Mouse (Mus musculus): Measurements from ENCODE around the gene Ntrk3. TPM values are rescaled to one million over a fixed set of nuclear protein-coding genes. Genes with fewer than 3 reads are reported as not detected.
A peak's percentile ranks its signal among the peaks of the same experiment; 100 is the strongest.

The Ntrk3 gene
- polyA plus RNA-seq, 1 experiment = 75.7 TPM

DNA sequence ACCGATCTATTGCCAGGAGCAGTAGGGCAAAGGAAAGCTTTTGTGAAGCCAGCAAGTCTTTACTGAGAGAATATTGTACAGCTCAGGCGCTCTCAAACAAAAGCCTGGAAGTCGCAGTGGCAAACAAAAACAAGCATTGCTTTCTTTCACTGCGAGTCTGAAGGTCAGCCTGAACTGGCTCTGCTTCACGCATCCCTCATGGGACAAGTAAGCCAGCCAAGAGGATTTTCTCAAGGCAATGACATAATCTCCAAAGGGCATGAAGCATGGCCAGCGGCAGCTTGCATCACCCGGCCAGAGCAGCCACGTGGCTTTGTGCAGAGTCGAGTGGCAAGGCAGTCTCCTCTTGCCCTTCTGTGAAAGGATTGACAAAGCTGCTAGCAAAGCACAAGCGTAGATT, 79.8 kb downstream of the Ntrk3 start:
- no peak overlapping the region for H3K4me3 ChIP-seq (ENCODE audit: insufficient read depth, low read length)
- TF ChIP-seq CTCF (IDR thresholded peaks at IDR 0.05; ENCODE audit: extremely low read depth, insufficient read depth, low read length) = no peak
- no peak for TF ChIP-seq POLR2A (IDR thresholded peaks at IDR 0.05; ENCODE audit: extremely low read depth, insufficient read depth, low read length)
- peaks cover 1% of the 10 kb centered on the region; the same call in 1 of the 2 replicates for H3K4me1 ChIP-seq (ENCODE audit: control insufficient read depth, insufficient read depth, low read length)
- no peak overlapping the region for H3K27ac ChIP-seq (ENCODE audit: insufficient read depth, low read length)

DNA sequence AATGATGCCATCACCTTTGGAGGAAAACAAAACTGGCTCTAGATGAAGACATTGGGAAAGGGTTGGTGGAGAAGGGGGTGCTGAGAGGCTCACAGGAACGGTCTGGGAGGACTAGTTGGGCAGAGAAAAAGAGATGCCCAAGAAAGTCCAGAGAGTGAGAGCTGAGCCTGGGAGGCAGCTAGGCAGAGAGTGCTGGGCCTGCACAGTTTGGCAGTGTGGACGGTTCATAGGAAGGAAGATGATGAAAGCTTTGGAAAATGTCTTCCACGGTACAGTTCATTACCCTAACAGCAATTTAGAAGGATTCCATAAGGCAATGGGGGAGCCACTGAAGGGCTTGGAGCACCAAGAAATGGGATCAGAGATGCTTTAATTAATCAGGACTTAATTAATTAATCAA, 81.6 kb downstream of the Ntrk3 start:
- no peak overlapping the region for H3K4me3 ChIP-seq (ENCODE audit: insufficient read depth, low read length)
- no peak overlapping the region for H3K27ac ChIP-seq (ENCODE audit: insufficient read depth, low read length)
- TF ChIP-seq POLR2A (IDR thresholded peaks at IDR 0.05; ENCODE audit: extremely low read depth, insufficient read depth, low read length) = no peak
- no peak for TF ChIP-seq CTCF (IDR thresholded peaks at IDR 0.05; ENCODE audit: extremely low read depth, insufficient read depth, low read length)
- peaks cover 1% of the 10 kb centered on the region; the same call in 1 of the 2 replicates for H3K4me1 ChIP-seq (ENCODE audit: control insufficient read depth, insufficient read depth, low read length)

DNA sequence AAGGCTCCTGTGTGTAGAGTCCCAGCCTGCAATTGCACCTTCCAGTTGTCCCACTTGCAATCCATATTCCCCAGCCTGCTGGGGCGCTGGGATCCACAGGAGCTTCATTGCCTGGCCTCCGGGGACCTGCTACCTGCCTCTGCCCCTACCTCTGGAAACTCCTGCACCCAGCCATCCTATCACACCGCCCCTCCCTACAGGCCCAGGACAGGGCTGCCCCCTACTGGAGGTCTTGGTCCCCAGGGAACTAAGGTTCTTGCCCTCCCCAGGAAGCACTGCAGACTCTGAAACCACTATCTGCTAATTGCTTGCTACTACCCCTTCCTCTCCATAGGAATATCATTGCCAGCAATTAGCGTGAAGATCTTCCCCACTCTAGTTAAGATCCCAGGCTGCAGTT, 84.1 kb downstream of the Ntrk3 start:
- Histone ChIP-seq H3K4me1 (ENCODE audit: control insufficient read depth, insufficient read depth, low read length) (no peaks in the 10 kb centered on the region), H3K4me3 (ENCODE audit: insufficient read depth, low read length) (no peak overlapping the region), H3K27ac (ENCODE audit: insufficient read depth, low read length) (no peak overlapping the region)
- TF ChIP-seq CTCF (IDR thresholded peaks at IDR 0.05; ENCODE audit: extremely low read depth, insufficient read depth, low read length) = no peak
- TF ChIP-seq POLR2A (IDR thresholded peaks at IDR 0.05; ENCODE audit: extremely low read depth, insufficient read depth, low read length) = no peak

DNA sequence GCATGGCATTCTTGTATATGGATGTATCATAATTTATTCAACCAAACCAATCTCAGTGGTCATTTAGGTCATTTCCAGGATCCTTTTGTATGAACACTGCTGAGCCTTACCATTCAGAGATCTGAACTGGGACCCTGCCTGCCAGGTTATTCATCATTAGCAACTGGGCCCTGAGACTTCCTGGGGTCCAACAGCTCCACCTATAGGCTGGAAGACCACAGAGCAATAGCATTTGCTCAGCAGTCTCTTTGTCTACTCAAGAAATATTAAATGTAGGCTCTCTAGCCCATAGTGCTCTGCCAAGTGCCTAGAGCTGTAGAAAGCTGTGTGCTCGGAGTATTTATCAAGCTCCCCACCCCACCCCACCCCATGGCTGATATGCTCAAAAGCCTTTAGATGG, 85.5 kb downstream of the Ntrk3 start:
- Histone ChIP-seq H3K4me1 (ENCODE audit: control insufficient read depth, insufficient read depth, low read length) (no peaks in the 10 kb centered on the region), H3K27ac (ENCODE audit: insufficient read depth, low read length) (no peak overlapping the region), H3K4me3 (ENCODE audit: insufficient read depth, low read length) (no peak overlapping the region)
- TF ChIP-seq CTCF (IDR thresholded peaks at IDR 0.05; ENCODE audit: extremely low read depth, insufficient read depth, low read length) (no peak), POLR2A (IDR thresholded peaks at IDR 0.05; ENCODE audit: extremely low read depth, insufficient read depth, low read length) (no peak)

DNA sequence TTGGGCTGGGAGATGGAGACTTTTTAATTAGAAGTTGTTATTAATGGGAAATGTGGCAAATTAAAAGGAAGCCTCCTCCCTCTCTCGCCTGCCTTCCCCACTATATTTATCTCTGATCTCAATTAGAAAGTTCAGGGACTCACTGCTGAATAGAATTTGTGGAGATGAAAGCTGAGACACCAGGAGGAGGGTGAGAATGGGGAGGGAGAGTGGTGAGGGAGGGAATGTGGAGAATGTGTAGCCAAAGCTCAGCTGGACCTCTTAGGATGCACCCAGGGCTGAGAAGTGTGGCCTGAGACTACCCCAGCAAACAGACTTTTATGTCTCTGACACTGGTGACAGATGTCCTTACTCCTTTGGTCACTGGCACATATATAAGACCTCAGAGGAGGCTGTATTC, 86.3 kb downstream of the Ntrk3 start:
- Histone ChIP-seq H3K4me3 (ENCODE audit: insufficient read depth, low read length) (no peak overlapping the region), H3K27ac (ENCODE audit: insufficient read depth, low read length) (no peak overlapping the region), H3K4me1 (ENCODE audit: control insufficient read depth, insufficient read depth, low read length) (no peaks in the 10 kb centered on the region)
- TF ChIP-seq CTCF (IDR thresholded peaks at IDR 0.05; ENCODE audit: extremely low read depth, insufficient read depth, low read length) (no peak), POLR2A (IDR thresholded peaks at IDR 0.05; ENCODE audit: extremely low read depth, insufficient read depth, low read length) (no peak)

DNA sequence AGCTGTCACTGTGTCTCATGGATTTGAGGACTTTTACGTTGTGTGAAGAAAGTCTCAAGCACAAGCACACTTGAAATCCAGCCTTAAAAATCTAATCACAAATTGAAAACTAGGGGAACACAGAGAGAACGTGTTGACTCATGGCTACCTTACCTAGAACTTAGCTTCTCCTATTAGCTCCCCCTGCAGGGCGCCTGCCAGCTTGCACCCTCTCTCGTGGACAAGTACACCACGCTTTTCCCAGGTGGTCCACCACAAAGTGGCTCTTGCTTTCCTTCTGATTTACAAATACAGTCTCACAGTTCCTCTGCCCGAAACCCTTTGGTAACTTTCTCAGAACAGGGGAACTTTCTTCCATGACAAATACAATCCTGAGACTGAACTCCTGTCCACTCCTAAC, 94.1 kb downstream of the Ntrk3 start:
- H3K4me3 ChIP-seq (ENCODE audit: insufficient read depth, low read length) = no peak overlapping the region
- H3K27ac ChIP-seq (ENCODE audit: insufficient read depth, low read length) = no peak overlapping the region
- no peak for TF ChIP-seq POLR2A (IDR thresholded peaks at IDR 0.05; ENCODE audit: extremely low read depth, insufficient read depth, low read length)
- TF ChIP-seq CTCF (IDR thresholded peaks at IDR 0.05; ENCODE audit: extremely low read depth, insufficient read depth, low read length) = peak; percentile 30
- H3K4me1 ChIP-seq (ENCODE audit: control insufficient read depth, insufficient read depth, low read length) = no peaks in the 10 kb centered on the region

DNA sequence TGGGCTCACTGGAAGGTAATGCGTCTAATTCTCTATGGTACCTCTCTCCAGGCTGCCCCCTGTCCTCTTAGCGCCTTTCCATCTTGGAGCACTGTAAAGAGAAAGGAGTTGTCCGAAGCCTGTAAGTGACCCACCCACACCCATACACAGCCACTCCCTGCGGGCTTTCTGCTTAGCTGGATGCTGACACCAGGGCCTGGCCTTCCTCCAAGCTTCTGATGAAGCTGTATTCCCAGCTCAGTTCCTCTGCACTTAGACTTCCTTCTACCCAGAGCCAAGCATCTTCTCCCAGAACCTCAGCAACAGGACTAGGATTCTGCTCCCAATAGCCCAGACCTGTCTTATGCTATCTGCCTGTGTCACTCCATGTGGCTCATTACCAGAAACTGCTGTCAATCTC, 114.1 kb downstream of the Ntrk3 start:
- TF ChIP-seq POLR2A (IDR thresholded peaks at IDR 0.05; ENCODE audit: extremely low read depth, insufficient read depth, low read length) = no peak
- TF ChIP-seq CTCF (IDR thresholded peaks at IDR 0.05; ENCODE audit: extremely low read depth, insufficient read depth, low read length) = no peak
- H3K4me1 ChIP-seq (ENCODE audit: control insufficient read depth, insufficient read depth, low read length) = peaks cover 3% of the 10 kb centered on the region
- no peak overlapping the region for H3K27ac ChIP-seq (ENCODE audit: insufficient read depth, low read length)
- H3K4me3 ChIP-seq (ENCODE audit: insufficient read depth, low read length) = no peak overlapping the region

DNA sequence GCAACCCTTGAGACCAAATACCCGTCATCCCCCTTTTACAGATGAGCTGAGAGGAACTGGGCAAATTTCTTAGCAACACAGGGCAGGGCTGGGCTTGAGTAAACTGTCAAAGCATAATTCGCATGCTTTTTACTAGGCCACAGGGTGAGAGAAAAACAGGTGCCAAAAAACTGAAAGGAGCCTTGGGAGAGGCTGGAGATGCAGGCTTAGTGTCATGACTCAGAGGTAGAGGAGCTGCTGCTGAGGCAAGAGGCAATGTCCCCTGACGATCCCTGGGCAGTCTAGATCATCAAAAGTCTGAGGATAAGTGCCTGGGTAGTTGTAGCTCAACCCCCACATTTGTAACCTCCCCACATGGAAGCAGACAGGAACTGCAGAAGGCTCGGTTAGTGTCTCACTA, 116.7 kb downstream of the Ntrk3 start:
- Histone ChIP-seq H3K4me3 (ENCODE audit: insufficient read depth, low read length) (no peak overlapping the region), H3K27ac (ENCODE audit: insufficient read depth, low read length) (no peak overlapping the region), H3K4me1 (ENCODE audit: control insufficient read depth, insufficient read depth, low read length) (peaks cover 3% of the 10 kb centered on the region)
- no peak for TF ChIP-seq POLR2A (IDR thresholded peaks at IDR 0.05; ENCODE audit: extremely low read depth, insufficient read depth, low read length)
- TF ChIP-seq CTCF (IDR thresholded peaks at IDR 0.05; ENCODE audit: extremely low read depth, insufficient read depth, low read length) = no peak

DNA sequence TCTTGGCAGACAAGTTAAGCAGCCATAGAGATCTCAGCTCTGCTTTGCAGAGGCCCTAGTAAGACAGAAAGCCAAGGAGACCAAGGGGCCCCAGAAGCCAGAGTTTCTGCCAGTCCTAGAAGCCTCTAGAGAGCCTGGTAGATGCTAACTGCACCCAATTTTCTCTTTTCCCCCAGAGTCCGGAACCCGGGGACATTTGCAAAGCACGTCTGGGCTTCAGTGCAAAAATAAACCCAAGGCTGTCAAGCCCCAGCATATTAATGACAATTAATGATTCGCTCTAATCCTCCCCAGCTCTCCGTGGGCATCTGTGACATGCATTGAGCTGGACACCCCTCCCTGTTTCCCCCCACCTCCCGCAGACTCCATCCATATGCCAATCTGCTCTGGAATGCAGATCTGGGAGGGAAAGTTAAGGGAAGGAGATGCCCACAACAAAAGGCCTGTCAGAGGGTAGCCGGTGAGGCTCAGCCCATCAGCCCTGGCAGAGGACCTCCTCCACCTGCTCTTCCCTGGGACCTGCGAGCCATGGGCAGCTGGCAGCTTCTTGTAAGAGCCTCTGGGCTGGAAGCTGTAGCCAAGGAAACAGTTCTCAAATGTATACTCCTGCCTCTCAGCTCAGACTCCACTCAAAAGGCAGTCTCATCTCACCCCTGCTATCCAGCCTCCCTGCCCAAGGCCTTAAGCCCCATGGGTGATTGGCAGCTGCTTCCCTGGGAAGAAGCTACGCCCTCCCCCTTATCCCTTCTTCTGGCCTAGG, 117.8 kb downstream of the Ntrk3 start:
- Histone ChIP-seq H3K4me3 (ENCODE audit: insufficient read depth, low read length) (no peak overlapping the region), H3K27ac (ENCODE audit: insufficient read depth, low read length) (no peak overlapping the region)
- no peak for TF ChIP-seq POLR2A (IDR thresholded peaks at IDR 0.05; ENCODE audit: extremely low read depth, insufficient read depth, low read length)
- no peak for TF ChIP-seq CTCF (IDR thresholded peaks at IDR 0.05; ENCODE audit: extremely low read depth, insufficient read depth, low read length)

DNA sequence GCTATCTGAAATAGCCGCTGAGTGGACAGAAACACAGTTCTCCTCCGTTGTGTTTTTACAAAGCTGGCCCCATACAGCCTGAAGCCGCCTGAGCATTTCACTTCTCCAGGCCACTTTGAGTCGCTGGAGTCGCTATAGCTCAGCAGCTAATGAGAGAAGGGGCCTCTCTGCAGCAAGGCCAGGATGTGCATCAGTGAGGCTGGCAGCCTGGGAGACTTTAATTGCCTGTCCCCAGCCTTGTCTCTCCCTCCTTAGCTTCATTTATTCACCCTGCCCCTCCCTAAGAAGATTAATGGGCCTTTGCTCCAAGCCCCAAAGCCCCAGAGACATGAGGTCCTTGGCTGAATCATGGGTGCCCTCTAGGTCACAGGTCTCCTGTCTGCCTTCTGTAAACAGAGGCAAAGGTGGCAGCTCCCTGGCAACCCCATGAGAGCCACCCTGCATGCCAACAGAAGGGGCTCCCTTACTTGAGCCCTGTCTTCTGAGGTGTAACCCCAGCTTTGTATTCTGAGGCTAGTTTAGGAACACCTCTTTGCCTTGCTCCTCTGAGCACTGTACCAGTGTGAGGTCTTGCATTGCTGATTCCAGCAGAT, 132.2 kb downstream of the Ntrk3 start:
- Histone ChIP-seq H3K4me3 (ENCODE audit: insufficient read depth, low read length) (no peak overlapping the region), H3K27ac (ENCODE audit: insufficient read depth, low read length) (no peak overlapping the region), H3K4me1 (ENCODE audit: control insufficient read depth, insufficient read depth, low read length) (peaks cover 2% of the 10 kb centered on the region; the same call in 1 of the 2 replicates)
- no peak for TF ChIP-seq CTCF (IDR thresholded peaks at IDR 0.05; ENCODE audit: extremely low read depth, insufficient read depth, low read length)
- no peak for TF ChIP-seq POLR2A (IDR thresholded peaks at IDR 0.05; ENCODE audit: extremely low read depth, insufficient read depth, low read length)

More for the DNA sequence above, 117.8 kb downstream of the Ntrk3 start:
- peaks cover 3% of the 10 kb centered on the region for H3K4me1 ChIP-seq (ENCODE audit: control insufficient read depth, insufficient read depth, low read length)
